Mouse (Mus musculus) small intestine, adult 2 months (tissue): Measurements from ENCODE around the gene Sucla2.

Source experiments
- CTCF ChIP-seq: fragments of 200-500 bp; IDR thresholded peaks from 2 replicates; pipeline ENCODE4 v1.5.1; 2012; ENCODE audit warnings: low read depth, mild to moderate bottlenecking, control low read depth, inconsistent platforms, low read length, moderate library complexity, mixed read lengths; ENCODE audit not compliant: insufficient replicate concordance, insufficient read length; ENCODE audit errors: extremely low read depth
- POLR2A ChIP-seq: fragments of 200-500 bp; IDR thresholded peaks from 2 replicates; pipeline ENCODE4 v1.6.1; 2012; ENCODE audit warnings: low read depth, mild to moderate bottlenecking, control low read depth, inconsistent platforms, low read length, moderate library complexity

GRCm38 (mm10) chr14:73524766-73525448, at the start of gene Sucla2:
- TF ChIP-seq CTCF (peak; percentile 100), POLR2A (0 out of 2 replicates have a peak, but pooled peaks have one; percentile 8)
